Mouse (Mus musculus) cerebellum, adult 9-11 months (tissue): ENCODE results near the gene Flywch2.
A peak's percentile ranks its signal among the peaks of the same experiment; 100 is the strongest.

Experiments
- DNase-seq: peaks from one replicate; pipeline ENCODE4 v3.0.0; 2022

The Flywch2 gene

DNA sequence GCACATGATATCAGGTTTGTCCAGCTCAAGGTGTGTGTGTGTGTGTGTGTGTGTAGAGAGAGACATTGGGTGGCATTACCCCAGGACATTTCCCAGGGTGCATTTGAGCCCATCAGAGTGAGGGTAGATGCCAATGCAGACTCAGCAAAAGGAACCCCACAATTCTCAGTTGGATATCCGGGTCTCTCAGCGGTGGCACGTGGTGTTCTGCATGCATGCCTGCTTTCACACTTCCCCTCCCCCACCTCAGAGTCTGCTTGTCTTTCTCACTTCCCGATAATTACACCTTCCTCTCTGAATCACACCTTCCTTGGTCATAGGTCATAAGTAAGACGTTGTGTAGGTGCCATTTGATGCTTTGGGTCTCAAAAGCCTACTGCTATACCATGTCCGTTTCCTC, 37.9 kb downstream of the Flywch2 start:
- DNase-seq, result no peak

DNA sequence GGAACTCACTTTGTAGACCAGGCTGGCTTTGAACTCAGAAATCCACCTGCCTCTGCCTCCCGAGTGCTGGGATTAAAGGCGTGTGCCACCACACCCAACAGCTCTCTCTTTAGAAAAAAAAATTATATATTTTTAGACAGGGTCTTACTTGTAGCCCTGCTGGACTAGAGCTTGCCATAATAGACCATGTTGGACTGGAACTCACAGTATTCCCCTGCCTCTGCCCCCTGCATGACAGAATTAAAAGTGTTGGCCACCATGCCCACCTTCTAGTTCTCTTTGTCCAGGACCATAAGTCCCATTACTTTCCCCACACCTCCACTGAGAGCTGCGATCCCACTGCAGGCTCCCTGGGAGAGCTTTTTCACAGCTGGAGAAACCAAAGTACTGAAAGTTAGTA, 38.4 kb downstream of the Flywch2 start:
- DNase-seq, result no peak

DNA sequence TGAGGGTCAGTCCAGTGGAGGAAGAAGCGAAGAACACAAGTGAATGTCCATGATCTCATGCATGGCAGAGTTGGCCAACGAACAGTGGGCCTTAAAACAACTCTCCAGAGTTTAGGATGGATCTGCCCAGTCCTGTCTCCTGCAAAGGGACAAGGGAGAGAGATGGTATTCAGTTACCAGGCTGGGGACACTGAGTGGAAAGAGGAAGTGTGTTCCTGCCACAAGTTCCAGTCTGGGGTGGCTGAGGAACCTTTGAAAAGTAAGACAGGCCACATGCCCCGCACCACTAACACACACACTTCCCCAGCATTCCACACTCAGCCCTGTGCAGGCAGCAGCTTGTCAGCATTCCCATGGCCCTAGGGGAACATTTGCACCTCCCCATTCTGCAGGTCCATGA, 39.1 kb downstream of the Flywch2 start:
- DNase-seq, result no peak

DNA sequence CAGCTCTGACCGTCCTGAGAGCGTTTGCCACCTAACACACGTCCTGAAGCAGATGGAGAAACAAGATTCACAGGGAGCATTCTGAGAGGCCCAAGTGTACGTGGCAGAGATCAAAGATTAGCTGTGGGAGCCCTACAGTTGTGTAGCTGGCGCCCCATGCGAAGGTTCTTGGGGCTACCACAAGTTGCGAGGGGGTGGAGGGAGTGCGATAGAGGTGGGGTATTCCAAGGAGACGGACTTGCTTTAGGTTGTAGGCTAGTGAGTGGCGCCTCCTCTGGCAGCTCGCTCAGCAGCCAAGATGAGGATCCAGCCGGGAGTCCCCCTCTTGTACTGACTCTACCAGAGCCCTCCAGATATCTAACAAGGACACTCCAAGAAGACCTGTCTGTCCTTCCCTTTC, 39.6 kb downstream of the Flywch2 start:
- DNase-seq, result no peak

DNA sequence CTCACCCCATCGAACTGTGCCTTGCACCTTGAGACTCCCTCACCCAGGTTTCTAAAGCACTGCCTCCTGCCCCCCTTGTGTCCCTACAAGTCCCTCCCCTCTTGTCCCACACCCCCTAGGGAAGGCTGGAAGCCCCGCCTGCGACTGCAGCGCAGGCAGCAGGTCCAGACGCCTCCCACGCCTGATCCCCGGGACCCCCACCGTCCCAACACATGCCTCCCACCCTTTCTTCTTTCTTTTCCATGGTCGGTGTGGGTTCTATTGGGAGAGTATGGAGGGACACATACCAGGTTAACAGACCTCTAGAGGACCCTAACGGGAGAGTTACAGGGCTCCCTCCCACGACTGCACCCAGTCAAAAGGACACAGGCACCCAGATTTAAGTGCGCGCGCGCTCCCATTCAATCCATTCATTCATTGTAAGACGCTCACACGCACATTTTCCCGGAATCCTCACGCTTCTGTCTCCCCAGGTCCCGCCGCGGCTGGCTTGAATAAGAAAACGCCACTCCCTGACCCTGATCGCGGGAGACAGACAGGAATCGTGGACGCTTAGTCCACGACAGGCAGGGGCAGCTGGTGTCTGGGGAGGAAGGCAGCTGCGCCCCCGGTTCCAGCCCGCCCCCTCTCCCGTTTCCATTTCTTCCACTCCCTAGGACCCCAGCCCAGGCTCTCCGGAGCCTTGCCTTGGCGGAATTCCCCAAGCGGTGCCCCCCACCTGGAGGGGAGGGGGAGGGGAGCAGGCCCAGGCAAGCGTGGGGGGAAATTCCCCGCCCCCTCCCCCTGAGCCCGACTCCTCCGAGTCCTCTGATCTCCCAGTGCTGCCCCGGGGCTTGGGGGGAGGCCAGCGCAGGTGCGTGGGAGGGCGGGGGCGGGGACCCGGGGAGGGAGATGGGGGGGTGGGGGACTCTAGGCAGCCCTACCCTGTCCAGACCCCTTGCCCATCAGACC, 40.3 kb downstream of the Flywch2 start, which contains the start of gene Kremen2:
Gene Kremen2, minus strand, starts transcription at position 533 of the 951 bp plus-strand sequence.
- no peak for DNase-seq

DNA sequence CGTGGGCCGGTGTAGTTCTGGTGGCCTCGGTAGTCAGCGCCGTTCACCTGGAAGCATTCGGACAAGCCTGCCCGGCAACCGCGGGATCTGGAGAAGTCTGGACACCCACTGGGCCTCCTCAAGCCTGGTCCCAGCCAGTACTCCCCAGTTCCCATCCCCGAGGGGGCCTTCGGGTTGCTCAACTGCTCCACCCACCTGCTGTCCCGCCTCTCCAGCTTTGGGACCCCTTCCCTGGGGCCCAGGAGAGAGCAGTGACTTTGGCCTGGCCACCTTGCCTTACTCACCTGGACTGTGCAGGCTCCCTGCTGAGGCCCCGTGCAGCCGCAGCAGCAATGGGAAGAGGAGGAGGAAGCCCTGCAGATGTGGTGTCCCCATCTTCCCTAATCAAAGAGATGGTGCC, 41.2 kb downstream of the Flywch2 start:
- DNase-seq, result peak; percentile 51

DNA sequence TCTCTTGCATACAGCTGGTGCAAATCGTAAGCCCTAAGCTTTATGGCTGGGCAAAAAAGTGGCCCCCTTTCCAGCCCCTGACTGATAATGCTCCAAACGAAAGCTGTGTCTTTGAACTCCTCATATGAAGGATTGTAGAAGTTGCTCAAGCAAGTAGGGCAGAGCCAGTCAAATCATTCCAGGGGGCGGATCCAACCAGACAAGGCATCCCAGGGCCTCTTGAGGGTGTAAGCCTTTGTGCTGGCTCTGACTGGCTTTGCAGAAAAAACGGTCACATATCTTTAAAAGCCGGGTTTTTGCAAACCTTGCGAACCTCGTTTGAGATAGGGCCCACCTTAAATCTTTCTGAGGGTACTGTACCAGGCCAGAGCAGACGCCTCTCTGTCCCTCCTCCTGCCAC, 41.8 kb downstream of the Flywch2 start:
- DNase-seq, result no peak

DNA sequence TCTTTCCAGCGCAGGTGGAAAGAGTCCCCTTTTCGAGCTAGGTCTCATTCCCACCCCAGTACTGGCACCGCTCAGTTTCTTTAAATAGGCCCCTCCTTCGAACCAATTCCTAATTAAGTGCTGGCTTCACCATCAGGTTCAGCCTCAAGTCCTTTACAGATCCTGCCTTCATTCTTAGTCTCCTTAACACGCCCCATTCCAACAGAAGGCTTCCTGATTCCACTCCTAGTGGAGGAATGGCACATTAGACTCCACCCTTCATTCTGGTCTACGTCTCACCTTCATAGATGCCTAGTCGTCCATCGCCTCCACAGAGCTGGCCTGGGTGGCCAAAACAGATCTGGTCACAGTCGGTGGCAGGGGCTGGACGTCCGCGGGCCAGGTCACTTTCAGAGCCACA, 42.9 kb downstream of the Flywch2 start:
- DNase-seq, result no peak

DNA sequence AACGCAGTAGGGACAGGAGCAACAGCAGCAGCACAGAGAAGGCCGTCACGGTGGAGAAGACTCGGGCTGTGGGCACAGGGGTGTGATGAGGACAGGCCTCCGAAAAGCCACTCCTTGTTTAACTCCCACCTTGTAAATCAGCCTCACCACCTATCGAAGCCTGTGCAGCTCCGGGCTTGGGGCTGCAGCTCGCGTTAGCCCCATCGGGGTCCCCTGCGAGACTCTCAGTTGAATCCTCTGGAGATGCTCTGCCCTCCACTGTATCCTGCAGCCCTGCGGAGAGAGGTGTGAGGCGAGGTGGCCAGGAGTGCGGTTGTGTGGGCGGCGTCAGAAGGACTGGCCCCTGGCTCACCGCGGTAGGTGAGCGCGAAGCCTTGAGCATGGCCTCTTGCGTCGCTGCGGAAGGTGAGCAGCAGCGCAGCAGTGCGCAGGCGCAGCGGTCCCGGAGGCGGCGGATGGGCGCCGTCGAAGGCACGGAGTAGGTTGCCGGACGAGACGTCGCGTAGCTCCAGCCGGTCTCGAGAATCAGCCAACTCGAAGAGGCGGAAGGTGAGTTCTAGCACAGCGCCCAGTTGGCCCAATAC, 43.6 kb downstream of the Flywch2 start:
- DNase-seq, result peak; percentile 64

DNA sequence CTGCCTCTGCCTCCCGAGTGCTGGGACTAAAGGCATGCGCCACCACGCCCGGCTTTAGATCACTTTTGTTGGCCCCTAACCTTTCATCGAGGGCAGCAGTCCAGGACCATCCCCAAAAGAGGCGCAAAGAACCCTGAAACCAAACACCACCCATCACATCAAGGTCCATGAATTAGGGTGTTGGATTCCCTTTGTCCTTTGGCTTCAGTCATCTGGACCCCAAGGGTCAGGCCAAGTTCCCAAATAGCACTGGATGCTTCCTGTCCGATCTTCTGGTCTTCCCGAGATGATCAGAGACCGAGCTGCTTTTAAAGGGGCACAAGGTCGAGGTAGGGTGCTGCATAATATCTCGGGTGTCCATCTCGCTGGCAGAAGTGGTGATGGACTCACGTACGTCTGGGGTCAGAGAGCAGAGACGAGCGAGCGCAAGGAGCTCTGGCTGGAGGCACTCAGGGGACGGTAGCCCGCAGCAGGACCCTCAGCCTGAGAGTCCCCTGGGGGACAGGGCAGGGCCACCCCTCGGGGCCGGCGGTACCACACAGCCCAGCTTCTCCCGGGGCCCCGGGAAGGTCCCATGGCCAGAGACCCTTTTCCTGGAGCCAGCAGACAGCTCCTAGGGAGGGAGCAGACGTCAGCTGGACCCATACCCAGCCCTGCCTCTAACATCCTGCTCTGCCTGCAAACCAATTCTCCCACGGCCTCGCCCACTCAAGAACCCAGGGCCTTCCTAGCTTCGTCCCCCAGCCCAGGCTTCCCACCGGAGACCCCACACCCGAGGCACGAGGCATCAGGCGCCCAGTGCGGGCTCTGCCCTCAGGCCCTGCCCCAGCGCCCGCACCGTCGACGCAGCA, 44.3 kb downstream of the Flywch2 start:
- peak; percentile 68 for DNase-seq

DNA sequence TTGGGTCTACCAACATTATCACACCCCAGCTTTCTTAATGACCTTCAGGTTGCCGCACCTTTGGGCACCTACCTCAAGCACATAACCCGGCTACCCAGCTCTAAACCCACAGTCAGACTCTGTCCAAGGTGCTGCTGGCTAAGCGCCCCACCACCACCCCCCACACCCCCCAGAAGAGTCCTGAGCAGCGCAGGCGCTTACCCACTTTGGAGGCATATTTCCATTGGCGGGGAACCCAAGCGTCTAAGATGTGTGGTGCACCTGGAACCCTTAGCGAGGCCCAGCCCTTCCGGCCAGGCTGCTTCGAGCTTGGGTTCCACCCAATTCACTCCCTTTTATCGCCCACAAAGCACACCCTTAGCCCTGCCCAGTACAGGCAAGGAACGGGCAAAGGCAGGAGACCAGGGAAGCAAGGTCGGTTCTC, 45.3 kb downstream of the Flywch2 start, which contains the start of gene Paqr4:
Gene Paqr4, minus strand, starts transcription at position 270 of the 424 bp plus-strand sequence.
- DNase-seq, result peak; percentile 75

DNA sequence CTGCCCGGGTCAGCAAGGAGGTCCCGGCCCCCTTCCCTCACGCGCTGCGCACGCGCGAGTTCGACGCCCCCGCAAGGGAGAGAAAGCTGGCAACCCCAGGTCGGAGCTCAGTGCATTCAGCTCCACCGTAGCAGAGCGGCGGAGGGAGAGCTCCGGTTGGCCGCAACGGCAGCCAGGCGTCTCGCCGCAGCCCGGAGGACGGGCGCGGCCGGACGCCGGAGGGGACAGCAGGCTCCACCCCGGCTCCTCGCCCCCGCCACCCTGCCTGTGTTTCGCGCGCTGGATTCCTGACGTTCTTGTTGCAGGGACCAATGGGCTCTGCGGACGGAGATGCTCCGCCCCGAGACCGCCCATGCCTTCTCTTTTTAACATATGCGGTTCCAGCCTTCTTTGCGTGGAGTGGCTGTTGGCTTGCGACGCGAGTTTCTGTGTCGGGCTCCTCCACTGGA, 45.7 kb downstream of the Flywch2 start:
- DNase-seq, result peak; percentile 96

DNA sequence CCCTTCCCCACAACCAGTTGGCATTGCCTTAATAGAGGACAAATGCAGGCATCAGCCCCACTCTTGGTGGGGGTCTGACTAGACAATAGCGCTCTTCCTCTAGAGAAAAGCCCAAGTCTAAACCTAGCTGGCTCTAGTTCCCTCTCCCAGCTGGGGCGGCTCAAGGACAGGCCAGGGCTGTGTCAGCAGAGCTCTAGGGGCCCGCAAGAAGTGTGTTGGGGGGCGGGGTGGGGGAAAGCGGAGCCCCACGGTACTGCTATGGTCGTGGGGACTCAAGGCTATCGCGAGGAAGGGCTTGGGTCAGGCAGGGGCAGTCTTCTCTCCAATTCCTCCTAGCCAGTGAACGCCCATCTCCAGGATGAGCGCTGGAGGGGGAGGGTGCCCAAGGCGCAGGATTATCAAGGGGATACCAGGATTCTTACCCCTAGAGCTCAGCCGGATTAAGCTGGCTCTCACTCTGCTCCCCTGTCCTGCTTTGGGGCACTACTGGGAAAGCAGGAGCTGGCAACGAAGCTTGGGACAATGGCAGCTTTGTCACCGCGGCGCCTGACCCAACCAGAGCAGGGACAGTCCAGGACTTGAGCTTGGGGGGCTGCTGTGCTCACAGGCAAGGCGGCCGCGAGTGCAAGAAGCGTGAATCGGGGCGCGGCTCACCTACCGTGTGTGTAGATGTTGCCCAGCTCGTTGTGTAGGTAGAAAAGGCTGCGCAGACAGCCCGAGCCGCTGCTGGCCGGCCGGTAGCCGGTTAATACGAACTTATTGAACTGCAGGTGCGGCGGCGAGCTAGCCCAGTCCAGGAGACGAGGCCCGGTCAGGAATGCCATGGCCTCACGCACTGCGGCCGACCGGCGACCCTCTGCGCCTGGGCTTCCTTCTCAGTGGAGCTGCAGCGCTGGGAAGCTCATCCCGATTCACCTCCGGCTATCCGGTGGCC, 46.4 kb downstream of the Flywch2 start:
- DNase-seq, result peak; percentile 66

DNA sequence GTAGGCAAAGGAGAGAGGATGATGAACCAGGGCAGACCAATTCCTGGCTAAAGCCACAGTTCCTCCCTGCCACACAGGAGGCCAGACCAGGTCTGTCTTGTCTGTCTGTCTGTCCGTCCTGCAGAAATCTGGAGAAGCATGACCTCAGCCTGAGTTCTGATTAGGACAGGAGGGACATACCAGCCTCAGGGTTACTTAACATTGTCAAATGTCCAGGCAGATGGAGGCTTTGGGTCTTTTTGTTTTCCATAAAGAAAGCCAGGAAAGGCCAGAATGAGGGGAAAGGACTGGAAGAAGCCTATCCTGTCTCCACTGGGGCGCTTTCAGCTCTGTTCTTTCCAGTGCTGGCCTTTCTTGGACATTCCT, 47.1 kb downstream of the Flywch2 start:
- DNase-seq, result no peak

DNA sequence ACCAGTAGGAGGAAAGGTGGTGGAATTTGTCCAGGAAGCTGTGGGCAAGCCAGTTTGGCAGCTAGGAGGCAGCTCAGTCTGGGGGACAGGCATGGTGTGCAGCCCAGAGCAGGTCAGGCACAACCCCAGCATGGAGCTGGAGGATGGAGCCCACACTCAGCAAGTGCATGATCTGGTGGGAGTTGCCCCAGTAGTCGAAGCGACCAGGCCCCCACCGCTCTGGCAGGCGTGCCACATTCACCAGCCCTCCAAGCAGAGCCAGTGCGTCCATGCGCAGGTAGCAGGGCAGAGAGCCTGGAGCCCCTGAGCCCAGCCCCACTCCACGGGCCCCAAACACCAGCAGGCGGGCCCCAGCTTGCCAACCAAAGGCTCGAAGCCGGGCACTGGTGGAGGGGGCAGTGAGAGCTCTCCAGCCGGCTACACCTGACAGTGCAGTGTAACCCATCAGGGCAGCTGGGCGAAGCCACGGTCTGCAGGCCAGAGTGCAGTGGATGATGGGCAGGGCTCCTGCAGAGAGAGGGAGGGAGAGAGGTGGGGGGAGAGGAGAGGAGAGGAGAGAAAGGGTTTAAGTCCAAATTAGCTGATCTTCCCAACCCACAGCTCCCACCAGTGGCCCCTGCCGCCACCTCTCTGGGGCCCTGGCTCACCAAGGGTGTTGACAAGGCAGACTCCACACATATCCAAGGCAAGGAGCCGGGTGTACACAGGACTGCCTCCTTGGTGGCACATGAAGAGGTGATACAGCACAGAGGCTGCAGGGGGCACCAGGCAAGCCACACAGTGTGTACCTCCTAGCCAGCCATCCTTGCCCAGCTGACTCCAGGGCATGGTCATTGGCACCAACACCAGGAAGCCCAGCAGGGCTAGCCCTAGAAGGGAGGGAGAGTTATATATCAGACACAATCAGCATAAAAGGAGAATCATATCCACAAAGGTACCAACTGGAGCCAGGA, 48.1 kb downstream of the Flywch2 start:
- peak; percentile 62 for DNase-seq

DNA sequence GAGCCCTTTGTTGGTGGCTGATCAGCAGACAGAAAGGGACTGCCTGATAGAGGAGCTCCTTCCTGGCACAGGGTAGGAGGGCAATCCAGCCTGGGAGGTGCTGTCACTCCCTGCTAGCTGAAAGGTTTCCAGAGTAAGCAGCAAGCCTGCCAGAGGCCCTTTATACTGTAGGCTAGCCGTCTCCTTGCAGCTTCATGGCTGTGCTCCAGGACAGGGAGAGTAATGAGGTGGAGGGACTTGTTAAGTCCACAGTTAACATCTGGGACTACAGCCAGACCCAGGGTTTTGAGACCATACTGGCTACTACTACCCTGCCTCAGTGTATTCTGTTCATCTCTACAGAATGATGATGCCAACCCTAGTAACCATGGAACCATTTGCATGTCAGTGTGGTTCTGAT, 51.5 kb downstream of the Flywch2 start:
- DNase-seq, result no peak

DNA sequence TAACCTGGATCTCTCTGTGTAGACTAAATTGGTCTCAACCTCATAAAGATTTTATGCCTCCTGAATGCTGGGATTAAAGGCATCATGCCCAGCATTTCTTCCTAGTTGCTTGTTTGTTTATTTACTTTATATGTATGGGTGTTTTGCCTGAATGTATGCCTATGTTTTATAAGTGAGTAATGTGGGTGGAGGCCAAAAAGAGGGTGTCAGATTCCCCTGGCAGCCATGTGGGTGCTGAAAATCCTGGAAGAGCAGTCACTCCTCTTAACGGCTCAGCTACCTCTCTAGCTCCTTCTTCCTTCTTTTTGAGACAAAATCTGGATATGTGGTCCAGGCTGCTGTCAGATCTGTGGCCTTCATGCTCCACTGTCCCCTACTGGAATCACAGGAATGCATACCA, 55.4 kb downstream of the Flywch2 start:
- no peak for DNase-seq
